Mouse (Mus musculus): ENCODE measurements around the gene 2310034G01Rik. TPM values are rescaled to one million over a fixed set of nuclear protein-coding genes. Genes with fewer than 3 reads are reported as not detected.

2310034G01Rik gene
- polyA plus RNA-seq, 1 experiment from 2014 or later, result 2.3 TPM

GRCm38 (mm10) chr19:46357344-46358280, 7.5 kb upstream of the 2310034G01Rik start:
- H3K9ac ChIP-seq (replicated peaks), result peak overlapping the region; percentile 60; the same call in 1 of the 2 replicates

GRCm38 (mm10) chr19:46356701-46357138, 6.6 kb upstream of the 2310034G01Rik start:
- peaks cover 28% of the 10 kb centered on the region for H3K27me3 ChIP-seq
- H3K4me3 ChIP-seq (replicated peaks), result peak overlapping the region; percentile 52
- H3K9ac ChIP-seq (replicated peaks), result peak overlapping the region; percentile 60
- peak overlapping the region; percentile 84 for H3K4me2 ChIP-seq
- no peaks in the 10 kb centered on the region for H3K36me3 ChIP-seq
- under 1% methylated on average over 29 of the region's 29 CpGs for WGBS
- no peak overlapping the region for H3K27ac ChIP-seq
- H3K9me3 ChIP-seq, result no peaks in the 10 kb centered on the region
- H3K4me1 ChIP-seq (replicated peaks), result peaks cover 11% of the 10 kb centered on the region; the same call in 1 of the 2 replicates
- ATAC-seq (ENCODE audit: insufficient number of reproducible peaks, insufficient read depth, low FRiP score, low TSS enrichment, low read depth), result peak; percentile 63; the same call in 1 of the 2 replicates

More at GRCm38 (mm10) chr19:46357344-46358280, 7.5 kb upstream of the 2310034G01Rik start:
- 19% methylated on average over 25 of the region's 25 CpGs for WGBS
- Histone ChIP-seq H3K4me1 (replicated peaks) (peaks cover 11% of the 10 kb centered on the region; the same call in 1 of the 2 replicates), H3K27ac (no peak overlapping the region), H3K9me3 (no peaks in the 10 kb centered on the region), H3K4me3 (replicated peaks) (peak overlapping the region; percentile 52), H3K36me3 (no peaks in the 10 kb centered on the region), H3K4me2 (peak overlapping the region; percentile 84), H3K27me3 (peaks cover 28% of the 10 kb centered on the region)
- no peak for ATAC-seq (ENCODE audit: insufficient number of reproducible peaks, insufficient read depth, low FRiP score, low TSS enrichment, low read depth)

GRCm38 (mm10) chr19:46349550-46349949, 552 bp downstream of the 2310034G01Rik start:
- peak overlapping the region; percentile 66 for H3K4me3 ChIP-seq (replicated peaks)

GRCm38 (mm10) chr19:46348761-46349458, 1.2 kb downstream of the 2310034G01Rik start:
- Histone ChIP-seq H3K9me3 (no peaks in the 10 kb centered on the region), H3K4me3 (replicated peaks) (peak overlapping the region; percentile 66), H3K27ac (peak overlapping the region; percentile 85), H3K4me1 (replicated peaks) (peaks cover 15% of the 10 kb centered on the region), H3K4me2 (peak overlapping the region; percentile 85), H3K9ac (replicated peaks) (peak overlapping the region; percentile 85), H3K36me3 (no peaks in the 10 kb centered on the region), H3K27me3 (peaks cover 34% of the 10 kb centered on the region)
- ATAC-seq (ENCODE audit: insufficient number of reproducible peaks, insufficient read depth, low FRiP score, low TSS enrichment, low read depth), result peak; percentile 75
- WGBS, result under 1% methylated on average over 77 of the region's 78 CpGs

More at GRCm38 (mm10) chr19:46349550-46349949, 552 bp downstream of the 2310034G01Rik start:
- Histone ChIP-seq H3K9ac (replicated peaks) (peak overlapping the region; percentile 85), H3K4me2 (peak overlapping the region; percentile 85), H3K36me3 (no peaks in the 10 kb centered on the region), H3K27me3 (peaks cover 29% of the 10 kb centered on the region), H3K9me3 (no peaks in the 10 kb centered on the region), H3K4me1 (replicated peaks) (peaks cover 15% of the 10 kb centered on the region), H3K27ac (peak overlapping the region; percentile 85; the same call in 1 of the 2 replicates)
- 0 out of 2 replicates have a peak, but pooled peaks have one; percentile 40 for ATAC-seq (ENCODE audit: insufficient number of reproducible peaks, insufficient read depth, low FRiP score, low TSS enrichment, low read depth)
- 27% methylated on average over 6 of the region's 6 CpGs for WGBS

GRCm38 (mm10) chr19:46347936-46348668, 2.0 kb downstream of the 2310034G01Rik start:
- peak overlapping the region; percentile 85 for H3K27ac ChIP-seq
- 33% methylated on average over 14 of the region's 14 CpGs for WGBS

GRCm38 (mm10) chr19:46347146-46347545, 3.0 kb downstream of the 2310034G01Rik start:
- Histone ChIP-seq H3K4me3 (replicated peaks) (no peak overlapping the region), H3K9ac (replicated peaks) (no peak overlapping the region), H3K9me3 (no peaks in the 10 kb centered on the region), H3K4me1 (replicated peaks) (peaks cover 15% of the 10 kb centered on the region), H3K4me2 (no peak overlapping the region), H3K27me3 (peaks cover 38% of the 10 kb centered on the region), H3K27ac (no peak overlapping the region), H3K36me3 (no peaks in the 10 kb centered on the region)
- no peak for ATAC-seq (ENCODE audit: insufficient number of reproducible peaks, insufficient read depth, low FRiP score, low TSS enrichment, low read depth)
- 100% methylated on average over 1 of the region's 1 CpGs for WGBS

More at GRCm38 (mm10) chr19:46347936-46348668, 2.0 kb downstream of the 2310034G01Rik start:
- no peak for ATAC-seq (ENCODE audit: insufficient number of reproducible peaks, insufficient read depth, low FRiP score, low TSS enrichment, low read depth)
- Histone ChIP-seq H3K9me3 (no peaks in the 10 kb centered on the region), H3K4me3 (replicated peaks) (peak overlapping the region; percentile 66), H3K4me1 (replicated peaks) (peaks cover 15% of the 10 kb centered on the region), H3K36me3 (no peaks in the 10 kb centered on the region), H3K4me2 (peak overlapping the region; percentile 85), H3K9ac (replicated peaks) (peak overlapping the region; percentile 85), H3K27me3 (peaks cover 38% of the 10 kb centered on the region)

- H3K27me3 ChIP-seq, result peaks cover 33% of the 10 kb centered on the region
- no peaks in the 10 kb centered on the region for H3K36me3 ChIP-seq
- no peak overlapping the region for H3K9ac ChIP-seq (replicated peaks)
- no peaks in the 10 kb centered on the region for H3K9me3 ChIP-seq
- WGBS, result 10% methylated on average over 7 of the region's 7 CpGs
- H3K4me3 ChIP-seq (replicated peaks), result no peak overlapping the region
- ATAC-seq (ENCODE audit: insufficient number of reproducible peaks, insufficient read depth, low FRiP score, low TSS enrichment, low read depth), result no peak
- no peak overlapping the region for H3K27ac ChIP-seq
- no peak overlapping the region for H3K4me2 ChIP-seq
- peaks cover 10% of the 10 kb centered on the region for H3K4me1 ChIP-seq (replicated peaks)
Measured at GRCm38 (mm10) chr19:46344710-46345419, 5.2 kb downstream of the 2310034G01Rik start.

GRCm38 (mm10) chr19:46339287-46339971, 10.7 kb downstream of the 2310034G01Rik start:
- Histone ChIP-seq H3K27ac (no peak overlapping the region), H3K4me3 (replicated peaks) (no peak overlapping the region), H3K9ac (replicated peaks) (no peak overlapping the region), H3K4me1 (replicated peaks) (peaks cover 7% of the 10 kb centered on the region), H3K9me3 (no peaks in the 10 kb centered on the region), H3K4me2 (peak overlapping the region; percentile 39; the same call in 1 of the 2 replicates), H3K27me3 (peaks cover 16% of the 10 kb centered on the region; the same call in 1 of the 2 replicates), H3K36me3 (no peaks in the 10 kb centered on the region)
- WGBS, result 72% methylated on average over 7 of the region's 7 CpGs
- no peak for ATAC-seq (ENCODE audit: insufficient number of reproducible peaks, insufficient read depth, low FRiP score, low TSS enrichment, low read depth)

GRCm38 (mm10) chr19:46338942-46339286, 11.2 kb downstream of the 2310034G01Rik start:
- peak overlapping the region; percentile 71 for H3K4me3 ChIP-seq (replicated peaks)
- whole genome bisulfite sequencing, result 54% methylated on average over 6 of the region's 6 CpGs

More at GRCm38 (mm10) chr19:46338942-46339286, 11.2 kb downstream of the 2310034G01Rik start:
- peaks cover 13% of the 10 kb centered on the region; the same call in 1 of the 2 replicates for H3K27me3 ChIP-seq
- H3K4me1 ChIP-seq (replicated peaks), result peaks cover 7% of the 10 kb centered on the region
- H3K9ac ChIP-seq (replicated peaks), result no peak overlapping the region
- H3K4me2 ChIP-seq, result peak overlapping the region; percentile 39
- H3K36me3 ChIP-seq, result no peaks in the 10 kb centered on the region
- H3K9me3 ChIP-seq, result no peaks in the 10 kb centered on the region
- H3K27ac ChIP-seq, result no peak overlapping the region
- peak; percentile 34; the same call in 1 of the 2 replicates for ATAC-seq (ENCODE audit: insufficient number of reproducible peaks, insufficient read depth, low FRiP score, low TSS enrichment, low read depth)

Measured in limb, embryonic 12.5 days (tissue).